Mouse (Mus musculus): ENCODE measurements around the gene Ipo7. TPM values are rescaled to one million over a fixed set of nuclear protein-coding genes. Genes with fewer than 3 reads are reported as not detected.
A peak's percentile ranks its signal among the peaks of the same experiment; 100 is the strongest.

The Ipo7 gene
- polyA plus RNA-seq, 2 experiments, result 17.4 to 49.2 TPM

DNA sequence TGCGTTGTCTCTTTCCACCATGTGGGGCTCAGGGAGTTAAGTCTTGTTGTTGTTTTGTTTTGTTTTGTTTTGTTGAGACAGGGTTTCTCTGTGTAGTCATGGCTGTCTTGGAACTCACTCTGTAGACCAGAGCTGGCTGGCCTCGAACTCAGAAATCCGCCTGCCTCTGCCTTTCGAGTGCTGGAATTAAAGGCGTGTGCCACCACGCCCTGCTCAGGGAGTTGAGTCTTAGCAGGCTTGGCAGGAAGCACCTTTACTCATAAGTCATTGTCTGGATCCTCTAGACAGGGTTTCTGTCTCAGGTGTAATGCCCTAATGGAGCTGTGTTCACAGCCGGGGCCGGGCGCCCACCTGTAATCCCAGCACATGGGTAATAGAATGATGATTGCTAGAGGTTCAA is 45.7 kb downstream of the Ipo7 start:
- Histone ChIP-seq H3K36me3 (ENCODE audit: control insufficient read depth, insufficient read depth, low read length) (peaks cover 4% of the 10 kb centered on the region), H3K27ac (replicated peaks; ENCODE audit: low read depth, low read length) (no peak overlapping the region), H3K9ac (ENCODE audit: low read depth, low read length, severe bottlenecking) (no peak overlapping the region), H3K27me3 (ENCODE audit: control insufficient read depth, insufficient read depth, low read length) (no peaks in the 10 kb centered on the region), H3K9me3 (ENCODE audit: control insufficient read depth, low read length) (no peaks in the 10 kb centered on the region), H3K4me2 (replicated peaks; ENCODE audit: low read depth, low read length, severe bottlenecking) (no peak overlapping the region), H3K4me3 (replicated peaks; ENCODE audit: low read length) (no peak overlapping the region), H3K4me1 (ENCODE audit: control insufficient read depth, insufficient read depth, low read length) (peaks cover 14% of the 10 kb centered on the region)
- 97% methylated on average over 9 of the region's 9 CpGs for WGBS
- ATAC-seq (ENCODE audit: low FRiP score, low read depth), result no peak
- no peak for DNase-seq (ENCODE audit: low spot score)
- no peak for TF ChIP-seq POLR2A (IDR thresholded peaks at IDR 0.05; ENCODE audit: borderline replicate concordance, extremely low read depth, insufficient read depth, insufficient read length)

DNA sequence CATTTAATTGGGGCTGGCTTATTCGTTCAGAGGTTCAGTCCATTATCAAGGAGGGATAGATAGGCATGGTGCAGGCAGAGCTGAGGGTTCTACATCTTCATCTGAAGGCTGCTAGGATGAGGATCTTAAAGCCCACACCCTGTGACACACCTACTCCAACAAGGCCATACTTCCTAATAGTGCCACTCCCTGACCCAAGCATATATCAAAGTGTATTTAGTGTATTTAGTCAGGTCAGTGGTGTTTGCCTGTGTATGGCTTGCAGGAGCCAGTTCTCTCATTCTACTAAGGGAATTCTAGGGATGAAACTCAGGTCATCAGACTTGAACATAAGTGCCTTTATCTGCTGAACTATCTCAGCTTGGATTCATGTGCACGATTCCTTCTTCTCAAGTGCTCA is 51.0 kb downstream of the Ipo7 start:
- Histone ChIP-seq H3K36me3 (ENCODE audit: control insufficient read depth, insufficient read depth, low read length) (peaks cover 41% of the 10 kb centered on the region), H3K27me3 (ENCODE audit: control insufficient read depth, insufficient read depth, low read length) (no peaks in the 10 kb centered on the region), H3K4me1 (ENCODE audit: control insufficient read depth, insufficient read depth, low read length) (no peaks in the 10 kb centered on the region), H3K27ac (replicated peaks; ENCODE audit: low read depth, low read length) (no peak overlapping the region), H3K9ac (ENCODE audit: low read depth, low read length, severe bottlenecking) (no peak overlapping the region), H3K9me3 (ENCODE audit: control insufficient read depth, low read length) (no peaks in the 10 kb centered on the region), H3K4me3 (replicated peaks; ENCODE audit: low read length) (no peak overlapping the region), H3K4me2 (replicated peaks; ENCODE audit: low read depth, low read length, severe bottlenecking) (no peak overlapping the region)
- DNase-seq (ENCODE audit: low spot score) (no peak), ATAC-seq (ENCODE audit: low FRiP score, low read depth) (no peak)
- TF ChIP-seq POLR2A (IDR thresholded peaks at IDR 0.05; ENCODE audit: borderline replicate concordance, extremely low read depth, insufficient read depth, insufficient read length), result no peak
- 85% methylated on average over 2 of the region's 2 CpGs for WGBS

DNA sequence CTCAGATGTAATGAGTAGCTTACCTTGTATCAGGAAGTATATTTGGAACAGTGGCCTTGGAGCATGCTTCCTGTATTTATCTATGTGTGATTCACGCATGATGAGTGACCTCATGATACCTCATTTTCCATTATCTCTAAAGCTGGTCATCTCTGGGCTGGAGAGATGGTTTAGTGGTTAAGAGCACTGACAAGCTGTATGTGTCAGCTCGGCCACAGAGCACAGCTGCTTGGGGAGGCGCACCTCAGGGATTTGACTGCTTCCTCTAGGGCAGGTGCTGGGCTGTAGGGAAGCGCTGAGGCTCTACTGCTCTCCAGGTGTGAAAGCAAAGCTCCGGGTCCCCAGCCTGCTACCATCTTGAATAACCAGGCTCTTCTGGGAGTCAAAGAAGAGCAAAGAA is 60.1 kb downstream of the Ipo7 start:
- ATAC-seq (ENCODE audit: low FRiP score, low read depth) (no peak), DNase-seq (ENCODE audit: low spot score) (no peak)
- peaks cover 86% of the 10 kb centered on the region for H3K36me3 ChIP-seq (ENCODE audit: control insufficient read depth, insufficient read depth, low read length)
- H3K27me3 ChIP-seq (ENCODE audit: control insufficient read depth, insufficient read depth, low read length), result no peaks in the 10 kb centered on the region
- TF ChIP-seq POLR2A (IDR thresholded peaks at IDR 0.05; ENCODE audit: borderline replicate concordance, extremely low read depth, insufficient read depth, insufficient read length), result no peak
- whole genome bisulfite sequencing, result 91% methylated on average over 5 of the region's 5 CpGs
- no peak overlapping the region for H3K27ac ChIP-seq (replicated peaks; ENCODE audit: low read depth, low read length)
- no peaks in the 10 kb centered on the region for H3K4me1 ChIP-seq (ENCODE audit: control insufficient read depth, insufficient read depth, low read length)
- H3K4me3 ChIP-seq (replicated peaks; ENCODE audit: low read length), result no peak overlapping the region
- no peak overlapping the region for H3K4me2 ChIP-seq (replicated peaks; ENCODE audit: low read depth, low read length, severe bottlenecking)
- no peaks in the 10 kb centered on the region for H3K9me3 ChIP-seq (ENCODE audit: control insufficient read depth, low read length)
- H3K9ac ChIP-seq (ENCODE audit: low read depth, low read length, severe bottlenecking), result no peak overlapping the region

- no peak overlapping the region for H3K9ac ChIP-seq (ENCODE audit: low read depth, low read length, severe bottlenecking)
- no peak for TF ChIP-seq POLR2A (IDR thresholded peaks at IDR 0.05; ENCODE audit: borderline replicate concordance, extremely low read depth, insufficient read depth, insufficient read length)
- DNase-seq (ENCODE audit: low spot score) (peak; percentile 74), ATAC-seq (ENCODE audit: low FRiP score, low read depth) (no peak)
- H3K4me3 ChIP-seq (replicated peaks; ENCODE audit: low read length), result no peak overlapping the region
- peaks cover 82% of the 10 kb centered on the region for H3K36me3 ChIP-seq (ENCODE audit: control insufficient read depth, insufficient read depth, low read length)
- no peaks in the 10 kb centered on the region for H3K9me3 ChIP-seq (ENCODE audit: control insufficient read depth, low read length)
- 64% methylated on average over 13 of the region's 13 CpGs for WGBS
- H3K27me3 ChIP-seq (ENCODE audit: control insufficient read depth, insufficient read depth, low read length), result no peaks in the 10 kb centered on the region
- no peak overlapping the region for H3K4me2 ChIP-seq (replicated peaks; ENCODE audit: low read depth, low read length, severe bottlenecking)
- H3K27ac ChIP-seq (replicated peaks; ENCODE audit: low read depth, low read length), result no peak overlapping the region
- no peaks in the 10 kb centered on the region for H3K4me1 ChIP-seq (ENCODE audit: control insufficient read depth, insufficient read depth, low read length)
These were observed 65.5 kb downstream of the Ipo7 start for GRCm38 (mm10) chr7:110083386-110084165.

DNA sequence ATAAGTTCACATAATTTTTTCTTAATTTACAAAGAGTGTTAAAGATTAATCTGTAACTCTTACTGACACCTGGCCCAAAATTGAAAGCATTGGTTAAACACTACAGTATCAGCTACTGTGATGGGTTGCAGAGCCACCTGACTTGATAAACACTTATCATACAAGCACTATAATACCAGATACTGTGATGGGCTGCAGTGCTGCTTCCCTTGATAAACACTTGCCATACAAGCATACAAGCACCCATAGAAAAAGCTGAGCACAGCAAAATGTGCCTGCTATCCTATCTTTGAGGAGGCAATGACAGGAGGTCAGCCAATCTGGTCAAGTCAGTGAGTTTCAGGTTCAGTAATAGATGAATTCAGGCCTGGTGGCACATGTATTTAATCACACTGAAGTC is 67.1 kb downstream of the Ipo7 start:
- no peaks in the 10 kb centered on the region for H3K4me1 ChIP-seq (ENCODE audit: control insufficient read depth, insufficient read depth, low read length)
- no peak overlapping the region for H3K27ac ChIP-seq (replicated peaks; ENCODE audit: low read depth, low read length)
- no peaks in the 10 kb centered on the region for H3K9me3 ChIP-seq (ENCODE audit: control insufficient read depth, low read length)
- TF ChIP-seq POLR2A (IDR thresholded peaks at IDR 0.05; ENCODE audit: borderline replicate concordance, extremely low read depth, insufficient read depth, insufficient read length), result no peak
- H3K4me3 ChIP-seq (replicated peaks; ENCODE audit: low read length), result no peak overlapping the region
- no peaks in the 10 kb centered on the region for H3K27me3 ChIP-seq (ENCODE audit: control insufficient read depth, insufficient read depth, low read length)
- H3K9ac ChIP-seq (ENCODE audit: low read depth, low read length, severe bottlenecking), result no peak overlapping the region
- H3K36me3 ChIP-seq (ENCODE audit: control insufficient read depth, insufficient read depth, low read length), result peaks cover 84% of the 10 kb centered on the region
- ATAC-seq (ENCODE audit: low FRiP score, low read depth), result no peak
- no peak for DNase-seq (ENCODE audit: low spot score)
- no peak overlapping the region for H3K4me2 ChIP-seq (replicated peaks; ENCODE audit: low read depth, low read length, severe bottlenecking)
